Mouse (Mus musculus): ENCODE data around the gene Plcd3.

Plcd3 gene

GRCm38 (mm10) chr11:103067051-103067361 lies 34.5 kb downstream of the Plcd3 start:
- in situ Hi-C loops (cut with MboI, MseI): loop anchor here (10.0 kb wide), 1 partner anchor 712 kb away; no protein-coding TSS in a partner anchor

DNA sequence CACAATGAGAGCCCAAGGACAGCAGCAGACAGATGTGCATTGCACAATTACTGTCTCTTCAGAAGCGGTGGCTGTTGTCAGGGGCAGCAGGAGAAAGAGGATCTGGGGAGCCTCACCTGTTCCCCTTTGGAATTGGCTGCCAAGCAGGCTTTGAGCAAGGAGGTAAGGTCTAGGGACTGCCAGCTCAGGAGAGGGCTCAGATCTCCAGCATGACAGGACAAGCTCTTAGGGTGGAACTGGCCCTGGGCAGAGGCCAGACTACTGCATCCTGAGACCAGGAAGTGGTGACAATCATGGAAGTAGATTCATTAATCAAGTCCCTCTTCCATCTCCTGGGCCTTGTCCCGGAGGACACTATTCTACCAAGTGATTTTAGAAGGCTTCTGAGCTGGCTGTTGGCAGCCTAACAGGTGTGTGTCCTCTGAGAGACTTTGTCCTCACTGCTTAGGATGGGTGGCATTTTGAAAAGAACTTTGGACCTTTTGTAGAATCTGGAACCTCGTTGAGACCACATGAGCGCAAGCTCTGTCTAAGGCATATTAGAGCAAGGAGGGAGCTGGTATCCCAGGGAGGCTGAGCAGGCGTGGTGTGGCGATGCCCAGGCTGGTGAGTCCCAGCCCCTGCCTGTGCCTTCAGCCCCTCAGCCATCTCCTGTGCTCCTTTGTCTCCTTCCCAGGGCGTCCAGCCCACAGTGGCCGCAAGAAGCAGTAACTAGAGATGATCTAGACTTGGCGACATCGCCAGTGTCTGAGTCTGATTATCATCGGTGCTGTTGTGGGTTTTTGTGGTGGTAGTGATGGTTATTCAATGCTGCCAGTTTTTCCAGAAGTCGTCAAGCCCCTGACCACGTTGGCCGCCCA lies 35.0 kb downstream of the Plcd3 start:
- in situ Hi-C loops (cut with MboI, MseI): loop anchor here (10.0 kb wide), 1 partner anchor 712 kb away; no protein-coding TSS in a partner anchor

GRCm38 (mm10) chr11:103058499-103059085 lies 42.9 kb downstream of the Plcd3 start:
- in situ Hi-C loops (cut with MboI, MseI): loop anchor here (10.0 kb wide), 2 partner anchors 1154 to 1864 kb away; no protein-coding TSS in a partner anchor

GRCm38 (mm10) chr11:103056636-103057035 lies 44.8 kb downstream of the Plcd3 start:
- in situ Hi-C loops (cut with MboI, MseI): loop anchor here (10.0 kb wide), 2 partner anchors 1152 to 1862 kb away; no protein-coding TSS in a partner anchor

GRCm38 (mm10) chr11:103054798-103055197 lies 46.7 kb downstream of the Plcd3 start:
- in situ Hi-C loops (cut with MboI, MseI): loop anchor here (10.0 kb wide), 2 partner anchors 1150 to 1860 kb away; no protein-coding TSS in a partner anchor

GRCm38 (mm10) chr11:103053191-103054076 lies 48.0 kb downstream of the Plcd3 start:
- in situ Hi-C loops (cut with MboI, MseI): loop anchor here (10.0 kb wide), 2 partner anchors 1149 to 1859 kb away; no protein-coding TSS in a partner anchor

GRCm38 (mm10) chr11:103052078-103052477 lies 49.4 kb downstream of the Plcd3 start:
- in situ Hi-C loops (cut with MboI, MseI): loop anchor here (10.0 kb wide), 2 partner anchors 1147 to 1857 kb away; no protein-coding TSS in a partner anchor

- in situ Hi-C loops (cut with MboI, MseI): loop anchor here (10.0 kb wide), 2 partner anchors 1146 to 1856 kb away; no protein-coding TSS in a partner anchor
Measured at GRCm38 (mm10) chr11:103051249-103051691, 50.2 kb downstream of the Plcd3 start.

GRCm38 (mm10) chr11:103050153-103050552 lies 51.3 kb downstream of the Plcd3 start:
- in situ Hi-C loops (cut with MboI, MseI): loop anchor here (10.0 kb wide), 2 partner anchors 1145 to 1855 kb away; no protein-coding TSS in a partner anchor

- in situ Hi-C loops (cut with MboI, MseI): loop anchor here (10.0 kb wide), 2 partner anchors 1145 to 1855 kb away; no protein-coding TSS in a partner anchor
Measured at GRCm38 (mm10) chr11:103049611-103050010, 51.8 kb downstream of the Plcd3 start.

DNA sequence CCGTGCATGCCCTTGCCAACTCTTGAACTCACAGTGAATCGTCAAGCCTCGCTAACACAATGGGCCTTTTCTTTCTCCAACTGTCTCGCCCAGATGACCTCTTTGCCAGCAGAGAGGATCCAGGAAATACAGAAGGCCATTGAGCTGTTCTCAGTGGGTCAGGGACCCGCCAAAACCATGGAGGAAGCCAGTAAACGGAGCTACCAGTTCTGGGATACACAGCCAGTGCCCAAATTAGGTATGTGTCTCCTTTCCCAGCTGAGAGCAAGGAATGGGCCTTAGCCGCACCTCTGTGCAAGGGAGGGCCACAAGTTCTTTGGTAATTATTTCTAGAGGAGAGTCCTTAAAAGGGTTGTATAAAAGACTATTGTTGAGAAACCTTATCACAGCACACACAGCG lies 55.2 kb downstream of the Plcd3 start:
- in situ Hi-C loops (cut with MboI, MseI): no loop called here

GRCm38 (mm10) chr11:103043982-103044381 lies 57.5 kb downstream of the Plcd3 start:
- in situ Hi-C loops (cut with MboI, MseI): no loop called here

DNA sequence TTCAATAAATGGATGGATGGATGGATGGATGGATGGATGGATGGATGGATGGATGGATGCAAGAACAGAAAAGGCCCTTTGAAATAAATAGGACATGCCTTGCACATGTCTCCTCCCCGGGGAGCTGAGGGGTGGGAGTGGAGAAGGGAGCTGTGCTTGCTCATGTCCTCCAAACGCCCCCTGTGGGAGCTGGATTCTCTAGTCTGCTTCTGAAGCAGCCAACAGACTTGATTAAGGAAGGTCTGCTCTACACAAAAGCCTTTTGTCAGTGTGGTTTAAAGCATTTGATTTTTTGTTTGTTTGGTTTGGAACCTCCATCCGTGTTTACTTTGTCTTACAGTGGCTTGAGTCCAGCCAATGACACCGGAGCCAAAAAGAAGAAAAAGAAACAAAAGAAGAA lies 58.6 kb downstream of the Plcd3 start:
- in situ Hi-C loops (cut with MboI, MseI): no loop called here

DNA sequence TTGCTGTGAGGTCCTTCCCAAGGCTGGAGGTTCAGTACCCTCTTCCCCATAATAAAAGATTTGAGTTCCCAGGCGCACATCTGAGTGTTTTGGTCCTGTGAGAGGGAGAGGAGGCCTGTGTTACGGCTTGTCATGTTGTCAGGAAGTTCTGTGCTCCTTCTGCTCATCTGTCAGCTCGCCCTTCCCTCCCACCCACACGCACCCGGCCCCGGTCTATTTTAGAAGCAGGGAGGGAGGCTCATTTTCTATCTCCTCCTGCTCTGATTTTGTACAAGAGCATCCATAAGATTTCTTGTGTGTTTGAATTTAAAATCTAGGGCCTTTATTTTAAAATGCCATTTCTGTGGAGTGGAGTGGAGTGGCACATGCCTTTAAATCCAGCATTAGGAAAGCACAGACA lies 63.4 kb downstream of the Plcd3 start:
- in situ Hi-C loops (cut with MboI, MseI): no loop called here

DNA sequence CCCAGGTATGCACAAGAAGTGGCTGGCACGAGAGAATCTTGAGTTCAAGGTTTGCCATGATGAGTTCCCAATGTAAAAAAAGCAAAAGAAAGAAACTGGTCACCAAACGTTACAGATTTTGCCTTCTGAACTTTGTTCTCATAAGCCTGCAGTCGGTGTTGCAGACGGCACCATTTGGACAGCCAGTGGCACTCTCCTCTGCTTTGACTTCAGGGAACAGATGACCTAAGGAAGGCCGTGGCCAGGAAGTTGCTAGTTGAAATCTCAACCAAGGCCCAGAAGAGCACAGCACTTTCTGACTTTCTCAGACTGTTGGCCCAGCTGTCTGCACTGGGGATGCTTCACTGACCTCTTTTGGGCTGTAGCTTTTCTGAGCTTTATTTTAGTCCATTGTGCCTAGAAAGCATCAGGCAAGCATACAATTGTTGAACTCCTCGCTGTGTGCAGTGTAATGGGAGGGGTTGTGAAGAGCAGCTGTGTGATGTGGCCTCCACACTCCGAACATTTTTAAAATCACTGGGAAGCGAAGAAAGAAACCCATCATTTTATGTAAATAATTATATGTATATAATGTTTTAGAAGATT lies 64.5 kb downstream of the Plcd3 start:
- in situ Hi-C loops (cut with MboI, MseI): no loop called here

- in situ Hi-C loops (cut with MboI, MseI): no loop called here
Measured at GRCm38 (mm10) chr11:103035007-103035406, 66.5 kb downstream of the Plcd3 start.

DNA sequence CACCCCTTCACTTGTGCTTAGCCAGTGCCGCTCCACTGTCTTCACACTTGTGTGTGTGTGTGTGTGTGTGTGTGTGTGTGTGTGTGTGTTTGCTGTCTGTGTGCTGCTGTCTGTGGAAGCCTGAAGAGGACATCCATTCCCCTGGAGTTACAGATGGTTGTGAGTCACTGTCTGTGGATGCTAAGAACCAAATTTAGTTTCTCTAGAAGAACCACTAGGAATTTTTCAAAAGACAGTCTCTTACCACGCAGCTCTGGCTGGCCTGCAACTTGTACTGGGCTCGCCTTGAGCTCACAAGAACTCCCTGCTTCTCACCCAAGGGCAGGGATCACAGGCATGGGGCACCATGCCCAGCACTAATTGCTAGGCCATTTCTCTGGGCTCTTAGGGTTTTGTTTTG lies 68.4 kb downstream of the Plcd3 start:
- in situ Hi-C loops (cut with MboI, MseI): no loop called here

GRCm38 (mm10) chr11:103028176-103028891 lies 73.1 kb downstream of the Plcd3 start, which contains the start of the genes Nmt1 and Dcakd:
Gene Nmt1 (plus strand): TSS chr11:103028190.
Gene Dcakd (minus strand): TSS chr11:103028333.
- in situ Hi-C loops (cut with MboI, MseI): no loop called here

GRCm38 (mm10) chr11:103027570-103028175 lies 73.8 kb downstream of the Plcd3 start:
- in situ Hi-C loops (cut with MboI, MseI): no loop called here

DNA sequence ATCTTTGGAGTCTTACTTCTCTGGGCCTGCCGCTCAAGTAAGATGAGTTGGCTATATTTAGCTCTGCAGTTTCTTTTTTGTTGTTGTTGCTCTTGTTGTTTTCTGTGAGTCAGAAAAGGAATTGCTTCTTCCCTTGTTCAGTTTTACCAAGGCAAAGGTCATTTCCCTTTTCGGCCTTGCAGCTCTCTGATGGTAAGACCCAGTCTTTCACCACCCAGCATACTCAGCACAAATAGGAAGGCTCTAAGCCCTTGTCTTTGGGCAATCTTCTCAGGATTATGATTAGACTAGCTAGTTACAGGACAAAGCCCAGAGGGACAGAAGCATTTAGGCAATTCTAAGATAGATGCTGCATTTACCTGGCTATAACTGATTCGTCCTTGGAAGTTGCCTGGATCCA lies 74.6 kb downstream of the Plcd3 start:
- in situ Hi-C loops (cut with MboI, MseI): no loop called here

Data from T-helper 2 cell (primary cell).